Mouse (Mus musculus) MEL-GATA-1-ER (cell line): ENCODE measurements around the gene Rplp1.

Experiments used
- DNase-seq: peaks from one replicate; pipeline ENCODE4 v3.0.0-alpha.2; 2012; ENCODE audit warnings: low read depth; ENCODE audit errors: extremely low read depth

The Rplp1 gene

DNA sequence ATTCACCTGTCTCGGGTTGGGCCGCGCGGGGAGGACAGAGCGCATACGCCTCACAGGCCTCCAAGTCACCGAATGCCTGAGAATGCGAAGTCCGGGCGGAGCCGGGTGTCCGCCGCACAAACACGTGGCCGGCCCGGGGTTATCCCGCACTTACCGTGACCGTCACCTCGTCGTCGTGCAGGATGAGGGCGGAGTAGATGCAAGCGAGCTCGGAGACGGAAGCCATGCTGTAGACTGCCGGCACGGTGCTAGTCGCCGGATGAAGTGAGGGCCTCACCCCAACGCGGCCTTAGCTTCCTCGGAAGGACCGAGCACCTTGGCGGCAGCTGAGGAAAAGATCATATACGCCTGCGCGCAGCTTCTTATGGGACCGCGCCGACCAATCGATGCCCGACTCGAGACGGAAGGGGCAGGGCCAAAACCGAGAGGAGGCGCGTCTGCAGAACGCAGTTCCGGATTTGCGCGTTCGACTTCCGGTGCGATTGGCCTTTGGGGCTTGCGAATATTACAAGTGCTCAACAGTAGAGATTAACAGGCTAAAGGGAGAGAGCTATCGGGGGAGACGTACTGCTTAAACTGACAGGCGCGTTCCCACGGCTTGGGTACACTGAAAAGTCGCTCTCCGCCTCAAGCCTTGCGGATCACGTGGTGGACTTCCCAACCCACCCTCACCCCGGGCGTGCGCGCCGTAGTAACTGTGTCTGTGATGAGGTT is at the start of gene Rplp1:
TSS of gene Rplp1 (minus strand) at position 340 of the 714 bp plus-strand sequence.
- DNase-seq = peak; percentile 96

- no peak for DNase-seq
These were observed 49.0 kb upstream of the Rplp1 start for GRCm38 (mm10) chr9:61963356-61963755.

DNA sequence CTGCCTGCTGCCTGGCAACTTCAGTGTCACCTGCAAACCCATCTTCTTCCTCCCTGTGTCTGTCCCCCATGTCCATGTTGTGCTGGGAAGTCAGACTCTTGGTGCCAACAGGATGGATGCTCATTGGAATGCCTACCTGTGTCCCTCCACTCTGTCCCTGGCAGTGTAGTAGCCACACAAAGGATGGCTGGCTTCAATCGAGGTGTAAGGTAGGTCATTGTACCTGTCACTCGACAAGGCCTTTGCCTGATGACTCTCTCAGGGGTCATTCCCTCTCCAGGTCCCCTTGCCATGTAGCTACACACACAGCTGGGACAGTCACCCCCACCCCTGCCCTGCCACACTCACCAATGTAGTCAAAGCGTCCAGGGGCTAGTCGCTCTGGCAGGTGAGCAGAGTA is 46.8 kb upstream of the Rplp1 start:
- DNase-seq = no peak

DNA sequence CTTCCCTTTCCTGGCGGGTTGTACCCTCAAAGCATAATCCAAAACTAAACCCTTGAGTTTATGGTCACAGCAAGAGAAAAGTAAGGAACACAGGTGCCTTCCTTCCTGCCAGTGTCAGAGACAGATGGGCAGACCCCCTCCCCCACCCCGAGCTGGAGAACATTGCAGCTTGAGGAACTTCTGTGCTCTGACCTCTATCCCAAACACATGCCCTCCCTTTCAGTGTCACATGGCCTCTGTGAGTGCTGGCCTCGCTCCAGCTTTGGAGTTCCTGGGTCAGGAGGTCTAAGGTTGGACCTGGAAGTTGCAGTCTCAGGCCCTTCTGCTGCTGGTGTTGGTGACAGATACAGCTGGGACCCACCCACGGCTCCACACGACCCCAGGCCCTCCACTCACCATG is 46.4 kb upstream of the Rplp1 start:
- no peak for DNase-seq

- DNase-seq = no peak
These were observed 45.7 kb upstream of the Rplp1 start for GRCm38 (mm10) chr9:61959921-61960569.

DNA sequence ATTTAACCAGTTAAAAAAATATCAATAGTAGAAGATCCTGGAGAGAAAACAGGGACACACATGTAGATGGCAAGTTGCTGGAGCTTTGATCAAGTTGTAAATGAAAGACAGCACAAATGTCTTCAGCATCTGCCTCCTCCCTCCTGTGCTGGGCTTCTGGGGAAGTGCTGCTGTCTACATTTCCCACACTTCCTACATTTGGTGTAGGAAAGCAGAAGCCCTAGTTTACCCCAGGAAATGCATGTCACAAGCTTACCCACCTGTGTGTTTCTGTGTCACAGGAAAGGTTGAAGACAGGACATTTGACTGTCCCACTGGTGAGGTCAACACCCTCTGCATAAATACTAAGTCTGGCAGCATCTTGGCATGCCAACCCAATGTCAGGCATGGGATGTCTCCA is 40.4 kb upstream of the Rplp1 start:
- DNase-seq = no peak

DNA sequence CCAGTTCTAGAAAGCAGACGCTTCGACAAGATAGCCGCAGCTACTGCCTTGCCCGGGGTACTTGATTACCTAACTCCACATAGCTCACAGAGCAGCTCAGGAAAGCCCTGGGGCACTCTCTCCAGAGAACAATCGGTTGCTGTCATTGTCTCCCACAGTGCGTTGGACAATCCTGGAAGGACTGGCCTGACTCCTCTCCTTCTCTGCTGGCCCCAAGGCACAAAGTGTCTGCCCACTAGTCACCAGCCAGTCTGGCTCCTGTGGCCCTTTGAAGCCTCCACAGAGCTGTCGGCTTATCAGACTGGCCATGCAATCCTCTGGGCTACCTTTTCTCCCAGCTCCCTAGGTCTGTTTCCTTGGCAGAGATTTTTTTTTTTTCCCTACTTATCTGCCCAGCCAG is 37.9 kb upstream of the Rplp1 start:
- no peak for DNase-seq

DNA sequence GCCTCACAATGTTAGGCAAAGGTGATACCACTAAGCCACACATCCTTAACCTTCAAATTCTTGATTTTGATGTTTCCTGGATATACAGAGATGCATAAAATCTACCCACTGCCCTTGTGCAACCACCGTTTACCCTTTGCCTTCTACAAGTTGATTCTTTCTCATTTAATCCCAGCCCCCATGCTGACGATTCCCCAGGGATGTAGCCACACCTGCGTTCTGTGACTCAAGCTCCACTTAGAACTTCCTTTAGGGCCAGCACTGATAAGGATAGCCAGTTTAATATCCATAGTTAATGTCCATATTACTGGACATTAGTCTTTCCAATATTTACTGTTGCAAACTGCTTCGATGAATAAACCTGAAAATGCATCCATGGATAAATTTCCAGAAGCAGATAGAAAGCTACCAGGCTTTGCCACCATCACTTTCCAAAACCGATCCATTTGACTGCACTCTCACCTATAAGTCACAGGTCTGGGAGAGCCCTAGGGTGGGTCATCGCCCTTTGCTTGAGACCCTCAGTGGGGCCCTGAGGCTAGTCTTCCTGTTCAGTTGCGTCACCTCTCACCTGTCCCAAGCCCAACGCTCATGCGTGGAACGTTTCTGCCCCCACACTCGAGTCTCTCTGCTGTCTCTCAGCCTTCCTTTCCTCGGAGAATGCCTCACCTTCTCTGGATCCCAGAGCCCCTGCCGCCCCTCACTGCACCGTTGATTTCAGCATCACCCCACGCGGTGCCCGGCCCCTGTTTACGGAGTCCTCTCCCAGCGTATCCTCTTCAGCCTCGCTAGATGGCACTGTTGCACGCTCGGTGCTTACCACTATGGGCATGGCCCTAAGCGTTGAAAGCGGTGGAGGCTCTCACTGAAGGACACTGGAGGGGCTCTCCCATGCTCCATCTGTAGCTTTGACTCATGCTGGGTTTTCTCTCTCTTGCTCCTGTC is 33.3 kb upstream of the Rplp1 start:
- peak; percentile 64 for DNase-seq

DNA sequence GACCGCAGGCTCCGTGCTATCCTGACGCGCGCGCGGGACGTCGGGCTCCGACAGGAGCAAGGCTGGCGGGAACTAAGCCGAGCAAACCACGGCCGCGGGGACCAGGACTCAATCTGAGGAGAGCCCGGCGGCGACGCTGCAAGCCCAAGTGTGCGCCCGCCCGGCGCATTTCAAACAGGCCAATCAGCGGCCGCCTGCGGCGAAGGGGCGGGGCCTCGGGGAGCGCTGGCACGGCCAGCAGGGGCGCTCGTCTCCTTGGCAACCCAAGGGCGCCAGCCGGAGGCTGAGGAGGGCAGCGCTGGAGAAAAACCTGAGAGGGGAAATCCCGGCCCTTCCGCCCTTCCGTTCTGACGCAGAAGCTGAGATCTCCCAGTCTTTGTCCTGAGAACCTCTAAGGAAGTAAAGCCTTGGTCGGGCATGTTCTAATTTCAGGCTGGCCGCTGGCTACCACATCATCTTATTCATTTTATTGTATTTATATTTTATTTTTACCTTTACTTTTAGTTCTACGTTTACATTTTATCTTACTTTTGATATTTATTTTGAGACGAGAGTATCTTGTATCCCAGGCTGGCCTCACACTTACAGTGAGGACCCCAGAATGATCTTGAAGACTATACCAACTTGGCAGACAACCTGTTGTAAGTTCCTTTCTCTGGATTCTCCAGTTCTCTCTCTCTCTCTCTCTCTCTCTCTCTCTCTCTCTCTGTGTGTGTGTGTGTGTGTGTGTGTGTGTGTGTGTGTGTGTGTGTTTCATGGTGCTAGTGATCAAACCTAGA is 32.5 kb upstream of the Rplp1 start, which contains the start of gene Kif23:
TSS of gene Kif23 (minus strand) at position 152 of the 779 bp plus-strand sequence.
- peak; percentile 84 for DNase-seq

DNA sequence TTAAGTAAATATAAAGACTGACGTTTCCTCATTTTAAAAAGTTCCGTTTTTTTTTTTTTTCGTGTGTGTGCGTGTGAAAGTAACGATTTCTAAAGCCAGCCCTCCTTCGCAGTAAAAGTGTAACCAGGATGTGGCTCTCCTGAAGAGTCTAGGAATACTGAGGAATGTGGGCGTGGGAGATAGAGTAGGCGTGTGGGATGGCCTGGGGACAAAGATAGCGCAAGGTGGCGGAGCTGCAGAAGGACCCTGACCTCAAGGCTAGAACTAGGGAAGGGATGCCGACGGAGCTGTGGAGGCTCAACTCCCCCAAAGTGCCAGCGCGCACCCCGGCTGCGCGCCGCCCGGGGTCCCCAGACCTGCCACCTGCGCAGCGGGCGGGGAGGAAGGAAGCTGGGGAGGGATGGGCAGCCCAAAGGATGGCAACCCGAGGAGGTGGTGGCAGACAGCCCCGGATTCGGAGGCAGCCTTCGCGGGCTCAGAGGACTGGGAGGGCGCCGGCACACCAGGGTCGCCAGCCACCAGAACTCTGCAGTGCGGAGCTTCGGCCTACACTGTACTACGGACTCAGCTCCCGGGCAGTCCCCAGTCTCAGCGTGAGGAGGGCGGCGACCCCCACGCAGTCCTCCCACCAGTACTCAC is 31.8 kb upstream of the Rplp1 start:
- DNase-seq = peak; percentile 68

- no peak for DNase-seq
These were observed 26.7 kb upstream of the Rplp1 start for GRCm38 (mm10) chr9:61941054-61941453.

DNA sequence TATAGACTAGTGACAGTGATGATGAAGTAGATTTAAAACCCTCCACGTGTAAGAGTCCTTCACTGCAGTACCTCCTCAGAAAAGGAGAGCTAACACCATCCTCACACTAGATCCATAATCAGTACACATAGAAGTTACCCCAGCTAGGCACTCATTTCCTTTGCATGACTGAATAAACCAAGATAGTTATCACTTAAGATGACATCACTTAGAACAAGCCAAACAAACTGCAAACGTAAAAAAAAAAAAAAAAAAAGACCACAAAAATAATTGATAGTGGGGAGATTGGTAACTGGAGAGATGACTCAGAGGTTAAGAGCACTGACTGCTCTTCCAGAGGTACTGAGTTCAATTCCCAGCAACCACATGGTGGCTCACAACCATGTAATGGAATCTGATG is 19.0 kb upstream of the Rplp1 start:
- DNase-seq = no peak

DNA sequence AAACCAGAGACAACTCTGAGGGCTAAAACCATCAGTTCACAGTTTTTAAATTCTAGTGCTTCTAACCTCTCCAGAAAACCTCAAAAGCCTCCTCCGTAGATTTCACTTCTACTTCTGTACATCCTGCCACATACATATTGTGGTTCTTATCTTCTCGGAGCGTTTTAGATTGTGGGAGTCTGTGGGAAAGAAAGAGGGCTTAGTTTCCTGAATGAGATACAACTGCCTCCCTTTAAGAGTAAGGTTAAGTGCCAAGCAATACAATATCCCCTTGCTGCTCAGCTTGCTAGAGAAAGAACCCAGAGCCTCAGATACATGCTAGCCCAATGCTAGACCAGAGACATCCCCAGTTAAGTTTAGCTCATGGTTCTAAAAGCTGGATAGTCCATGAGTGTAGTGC is 17.7 kb upstream of the Rplp1 start:
- DNase-seq = no peak

DNA sequence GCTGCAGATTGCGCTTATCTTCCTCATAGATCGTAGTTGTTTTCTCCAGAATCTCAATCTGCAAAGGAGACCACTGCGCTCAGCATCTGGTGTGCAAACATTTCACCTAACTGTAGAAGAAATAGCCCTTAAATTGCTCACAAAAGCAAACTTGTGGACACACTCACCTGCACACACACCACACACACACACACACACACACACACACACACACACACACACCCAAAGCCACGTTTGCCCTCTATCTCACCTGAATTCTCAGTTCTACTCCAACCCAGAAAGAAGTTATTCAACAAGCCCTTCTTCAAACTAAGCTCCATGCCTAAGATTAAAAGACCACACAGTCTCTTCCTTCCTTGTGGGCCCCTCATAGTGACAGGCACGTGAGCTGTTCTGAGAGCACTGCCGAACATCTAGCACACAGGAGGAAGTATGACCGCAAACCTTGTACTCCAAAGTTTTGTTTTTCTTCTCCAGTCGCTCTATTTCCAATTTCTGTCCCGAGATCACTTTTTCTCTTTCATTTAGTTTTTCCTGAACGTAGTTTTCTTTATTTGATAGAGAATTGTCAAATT is 10.8 kb upstream of the Rplp1 start:
- DNase-seq = no peak

DNA sequence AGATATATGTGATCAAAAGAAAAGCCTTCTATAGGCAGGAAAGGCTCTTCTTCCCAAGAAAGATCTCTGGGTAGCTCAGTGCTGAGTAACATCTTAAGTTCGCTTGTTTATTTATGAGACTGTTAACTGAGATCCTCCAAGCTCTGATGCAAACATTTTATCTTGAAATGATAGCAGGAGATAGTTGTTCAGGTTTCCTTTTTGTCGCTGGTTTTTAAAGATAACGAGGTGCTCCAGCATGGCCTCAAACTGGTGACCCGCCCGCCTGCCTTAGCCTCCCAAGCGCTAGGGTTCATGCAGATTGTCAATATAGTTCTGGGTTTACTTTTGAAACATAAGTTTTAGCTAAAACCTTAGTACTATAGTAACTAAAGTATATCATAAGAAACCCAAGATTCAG is 6.0 kb upstream of the Rplp1 start:
- DNase-seq = no peak

GRCm38 (mm10) chr9:61919464-61919863 is 5.1 kb upstream of the Rplp1 start:
- DNase-seq = no peak

DNA sequence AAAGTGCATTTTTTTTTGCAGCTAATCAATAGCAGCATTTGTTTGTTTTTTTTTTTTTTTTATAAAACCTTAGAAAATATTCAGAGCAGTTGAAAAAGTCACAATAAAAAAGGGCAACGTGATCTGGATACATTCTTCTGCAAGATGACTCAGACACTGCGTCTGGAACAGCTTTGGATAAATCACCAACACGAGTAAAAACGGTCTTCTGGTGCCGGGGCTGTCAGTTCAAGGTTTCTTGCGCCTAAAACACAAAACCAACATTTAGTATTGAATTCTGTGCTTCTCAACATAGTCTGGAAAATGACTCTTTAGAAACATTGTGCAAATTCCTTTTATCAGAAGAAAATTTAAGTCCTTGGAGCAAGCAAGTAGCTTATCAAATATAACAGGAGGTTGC is 3.1 kb upstream of the Rplp1 start:
- DNase-seq = no peak

- DNase-seq = no peak
These were observed 2.6 kb upstream of the Rplp1 start for GRCm38 (mm10) chr9:61916986-61917385.

GRCm38 (mm10) chr9:61915393-61916005 is 1.2 kb upstream of the Rplp1 start:
- DNase-seq = no peak

DNA sequence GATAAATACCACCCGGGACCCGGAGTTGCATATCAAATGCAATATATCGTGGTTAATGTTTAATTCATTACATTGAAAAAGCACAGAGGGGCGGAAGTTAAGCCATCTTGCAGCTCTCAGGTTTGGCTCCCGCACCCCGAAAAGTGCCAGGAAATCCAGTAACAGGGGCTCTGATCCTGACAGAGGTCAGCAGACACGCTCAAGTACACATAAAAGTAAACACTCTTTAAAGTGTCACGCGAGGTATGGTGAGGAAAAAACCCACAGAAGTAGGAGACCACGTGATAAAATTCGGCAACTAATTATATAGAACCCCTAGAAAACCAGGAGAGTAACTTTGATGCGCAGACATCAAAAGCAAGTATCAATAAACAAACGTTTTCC is 567 bp upstream of the Rplp1 start:
- DNase-seq = no peak
